Mouse (Mus musculus): ENCODE data around the gene Otop2. TPM values are rescaled to one million over a fixed set of nuclear protein-coding genes. Genes with fewer than 3 reads are reported as not detected.
A peak's percentile ranks its signal among the peaks of the same experiment; 100 is the strongest.

Otop2 gene
- total and polyA plus RNA-seq, 2 experiments from 2014 or later = 0.13 TPM; not detected in 1

- ATAC-seq (peak; percentile 65), DNase-seq (peak; percentile 49)
- H3K27ac ChIP-seq (ENCODE audit: low read depth, low read length) = peak overlapping the region; percentile 16; the same call in 1 of the 2 replicates
- WGBS = 79% methylated on average over 8 of the region's 8 CpGs
- H3K9me3 ChIP-seq (ENCODE audit: low read length) = no peaks in the 10 kb centered on the region
- no peaks in the 10 kb centered on the region for H3K36me3 ChIP-seq (ENCODE audit: insufficient read depth)
- H3K27me3 ChIP-seq (ENCODE audit: insufficient read depth, low read length) = no peaks in the 10 kb centered on the region
- no peak overlapping the region for H3K4me3 ChIP-seq (ENCODE audit: low read depth, low read length)
- no peak for TF ChIP-seq CTCF (IDR thresholded peaks at IDR 0.05; ENCODE audit: low read depth)
- H3K4me2 ChIP-seq (ENCODE audit: low read depth) = no peak overlapping the region
- H3K9ac ChIP-seq = no peak overlapping the region
- no peaks in the 10 kb centered on the region; the same call in 1 of the 2 replicates for H3K4me1 ChIP-seq (ENCODE audit: insufficient read depth)
These were observed 24.1 kb upstream of the Otop2 start for GRCm38 (mm10) chr11:115282723-115283485.

DNA sequence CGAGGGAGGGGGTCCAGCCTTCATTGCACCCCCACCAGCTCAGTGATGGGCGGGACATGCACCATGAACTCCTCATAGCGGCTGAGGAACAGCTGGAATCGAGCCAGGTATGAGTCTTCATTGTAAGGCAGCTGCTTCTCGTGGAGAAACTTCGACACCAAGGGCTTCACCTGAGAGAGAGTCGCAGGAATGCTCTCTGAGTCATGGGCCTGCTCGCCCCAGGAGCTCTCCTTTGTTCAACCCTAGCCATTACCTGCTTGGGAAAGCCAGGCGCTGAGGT lies 23.5 kb upstream of the Otop2 start:
- H3K9ac ChIP-seq = no peak overlapping the region
- no peaks in the 10 kb centered on the region for H3K27me3 ChIP-seq (ENCODE audit: insufficient read depth, low read length)
- H3K4me2 ChIP-seq (ENCODE audit: low read depth) = no peak overlapping the region
- H3K9me3 ChIP-seq (ENCODE audit: low read length) = no peaks in the 10 kb centered on the region
- H3K4me3 ChIP-seq (ENCODE audit: low read depth, low read length) = no peak overlapping the region
- H3K4me1 ChIP-seq (ENCODE audit: insufficient read depth) = no peaks in the 10 kb centered on the region; the same call in 1 of the 2 replicates
- H3K27ac ChIP-seq (ENCODE audit: low read depth, low read length) = no peak overlapping the region
- no peak for TF ChIP-seq CTCF (IDR thresholded peaks at IDR 0.05; ENCODE audit: low read depth)
- H3K36me3 ChIP-seq (ENCODE audit: insufficient read depth) = no peaks in the 10 kb centered on the region
- WGBS = 67% methylated on average over 9 of the region's 9 CpGs
- ATAC-seq (no peak), DNase-seq (no peak)

DNA sequence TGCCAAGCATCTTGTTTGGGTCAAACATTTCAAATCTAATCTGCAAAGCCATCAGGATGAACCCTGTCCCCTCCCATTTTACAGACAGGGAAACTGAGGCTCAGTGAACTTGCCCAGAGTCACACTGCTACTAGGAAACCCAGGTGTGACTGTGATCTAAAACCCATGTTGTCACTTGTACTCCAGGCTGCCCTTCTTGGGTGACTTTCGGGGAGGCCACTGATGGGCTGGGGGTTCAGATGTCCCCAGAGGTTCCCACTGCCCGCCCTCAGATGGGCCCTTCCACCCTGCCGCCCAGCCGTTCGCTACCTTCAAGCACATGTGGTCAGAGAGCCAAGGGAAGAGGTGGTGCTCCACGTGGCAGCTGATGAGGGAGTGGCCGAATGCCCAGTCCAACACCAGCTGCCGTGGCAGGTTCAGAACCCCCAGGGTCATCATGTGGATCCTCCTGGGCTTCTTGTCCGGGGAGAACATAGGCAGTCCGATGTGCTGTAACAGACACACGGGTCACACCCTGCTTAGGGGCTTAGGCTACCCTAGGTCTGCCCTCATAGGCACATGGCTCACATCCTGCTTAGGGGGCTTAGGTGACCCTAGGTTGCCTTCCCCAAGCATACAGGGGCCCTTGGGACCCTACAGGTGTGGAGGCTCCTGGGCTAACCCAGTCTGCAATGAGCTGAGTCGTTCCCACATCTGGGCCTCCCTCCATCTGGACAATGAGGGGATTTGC lies 22.9 kb upstream of the Otop2 start:
- Histone ChIP-seq H3K9ac (no peak overlapping the region), H3K4me1 (ENCODE audit: insufficient read depth) (no peaks in the 10 kb centered on the region; the same call in 1 of the 2 replicates), H3K4me3 (ENCODE audit: low read depth, low read length) (no peak overlapping the region), H3K27me3 (ENCODE audit: insufficient read depth, low read length) (no peaks in the 10 kb centered on the region), H3K36me3 (ENCODE audit: insufficient read depth) (no peaks in the 10 kb centered on the region), H3K27ac (ENCODE audit: low read depth, low read length) (no peak overlapping the region), H3K4me2 (ENCODE audit: low read depth) (no peak overlapping the region), H3K9me3 (ENCODE audit: low read length) (no peaks in the 10 kb centered on the region)
- no peak for TF ChIP-seq CTCF (IDR thresholded peaks at IDR 0.05; ENCODE audit: low read depth)
- ATAC-seq (no peak), DNase-seq (no peak)
- WGBS = 89% methylated on average over 12 of the region's 12 CpGs

DNA sequence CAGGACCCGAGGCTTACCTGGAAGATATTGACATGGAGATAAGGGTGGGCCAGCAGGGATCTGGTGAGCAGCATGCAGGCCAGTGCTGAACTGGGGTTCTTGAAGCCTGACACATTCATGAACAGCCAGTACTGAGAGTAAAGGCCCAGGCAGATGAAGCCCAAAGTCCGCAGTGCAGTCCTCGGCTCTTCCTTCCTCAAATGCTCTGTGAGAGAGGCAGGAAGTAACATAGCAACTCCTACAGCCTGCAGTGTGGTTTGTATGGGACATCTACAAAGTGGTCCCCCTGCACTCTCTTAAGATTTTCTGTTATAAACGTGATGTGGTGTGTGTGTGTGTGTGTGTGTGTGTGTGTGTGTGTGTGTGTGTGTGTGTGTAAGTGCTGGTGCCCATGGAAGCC lies 21.7 kb upstream of the Otop2 start:
- 81% methylated on average over 4 of the region's 4 CpGs for WGBS
- Histone ChIP-seq H3K4me3 (ENCODE audit: low read depth, low read length) (no peak overlapping the region), H3K9ac (no peak overlapping the region), H3K9me3 (ENCODE audit: low read length) (no peaks in the 10 kb centered on the region), H3K4me2 (ENCODE audit: low read depth) (no peak overlapping the region), H3K27me3 (ENCODE audit: insufficient read depth, low read length) (no peaks in the 10 kb centered on the region), H3K27ac (ENCODE audit: low read depth, low read length) (no peak overlapping the region), H3K36me3 (ENCODE audit: insufficient read depth) (no peaks in the 10 kb centered on the region), H3K4me1 (ENCODE audit: insufficient read depth) (no peaks in the 10 kb centered on the region; the same call in 1 of the 2 replicates)
- no peak for ATAC-seq
- DNase-seq = no peak
- TF ChIP-seq CTCF (IDR thresholded peaks at IDR 0.05; ENCODE audit: low read depth) = no peak

- no peak for TF ChIP-seq CTCF (IDR thresholded peaks at IDR 0.05; ENCODE audit: low read depth)
- H3K4me2 ChIP-seq (ENCODE audit: low read depth) = no peak overlapping the region
- H3K27ac ChIP-seq (ENCODE audit: low read depth, low read length) = peak overlapping the region; percentile 64; the same call in 1 of the 2 replicates
- ATAC-seq (peak; percentile 69), DNase-seq (peak; percentile 61)
- no peaks in the 10 kb centered on the region for H3K9me3 ChIP-seq (ENCODE audit: low read length)
- no peaks in the 10 kb centered on the region; the same call in 1 of the 2 replicates for H3K4me1 ChIP-seq (ENCODE audit: insufficient read depth)
- 59% methylated on average over 19 of the region's 19 CpGs for WGBS
- no peak overlapping the region for H3K4me3 ChIP-seq (ENCODE audit: low read depth, low read length)
- H3K36me3 ChIP-seq (ENCODE audit: insufficient read depth) = no peaks in the 10 kb centered on the region
- no peaks in the 10 kb centered on the region for H3K27me3 ChIP-seq (ENCODE audit: insufficient read depth, low read length)
- H3K9ac ChIP-seq = no peak overlapping the region
These were observed 20.6 kb upstream of the Otop2 start for GRCm38 (mm10) chr11:115286201-115286993.

GRCm38 (mm10) chr11:115287386-115287785 lies 19.6 kb upstream of the Otop2 start:
- WGBS = 74% methylated on average over 5 of the region's 5 CpGs
- H3K4me1 ChIP-seq (ENCODE audit: insufficient read depth) = no peaks in the 10 kb centered on the region; the same call in 1 of the 2 replicates
- no peak for TF ChIP-seq CTCF (IDR thresholded peaks at IDR 0.05; ENCODE audit: low read depth)
- no peaks in the 10 kb centered on the region for H3K27me3 ChIP-seq (ENCODE audit: insufficient read depth, low read length)
- H3K27ac ChIP-seq (ENCODE audit: low read depth, low read length) = no peak overlapping the region
- no peak overlapping the region for H3K4me2 ChIP-seq (ENCODE audit: low read depth)
- no peaks in the 10 kb centered on the region for H3K36me3 ChIP-seq (ENCODE audit: insufficient read depth)
- H3K4me3 ChIP-seq (ENCODE audit: low read depth, low read length) = no peak overlapping the region
- peak; percentile 7; the same call in 1 of the 2 replicates for ATAC-seq
- H3K9ac ChIP-seq = no peak overlapping the region
- H3K9me3 ChIP-seq (ENCODE audit: low read length) = no peaks in the 10 kb centered on the region
- no peak for DNase-seq
